Mouse (Mus musculus) left cerebral cortex, adult 18-20 months (tissue): ENCODE measurements around the gene Wwc1. TPM values are rescaled to one million over a fixed set of nuclear protein-coding genes. Genes with fewer than 3 reads are reported as not detected.
"Not testable (repeated sequence)": the region's sequence is repeated elsewhere in the genome, so short reads cannot be mapped to it uniquely, and the experiment has no call there.

Experiments used
- DNase-seq, 2 experiments: peaks; one replicate each; pipeline ENCODE4 v3.0.0; 2021 to 2022; ENCODE audit warnings: low spot score in 2 of 2, mixed read lengths in 1 of 2
- total RNA-seq, 2 experiments: library from RNA; stranded (reverse); gene quantifications; 2 replicates each; pipeline ENCODE4 v1.2.3; 2021

Wwc1 gene
- total RNA-seq, 2 experiments from 2014 or later, result 118 to 119 TPM

DNA sequence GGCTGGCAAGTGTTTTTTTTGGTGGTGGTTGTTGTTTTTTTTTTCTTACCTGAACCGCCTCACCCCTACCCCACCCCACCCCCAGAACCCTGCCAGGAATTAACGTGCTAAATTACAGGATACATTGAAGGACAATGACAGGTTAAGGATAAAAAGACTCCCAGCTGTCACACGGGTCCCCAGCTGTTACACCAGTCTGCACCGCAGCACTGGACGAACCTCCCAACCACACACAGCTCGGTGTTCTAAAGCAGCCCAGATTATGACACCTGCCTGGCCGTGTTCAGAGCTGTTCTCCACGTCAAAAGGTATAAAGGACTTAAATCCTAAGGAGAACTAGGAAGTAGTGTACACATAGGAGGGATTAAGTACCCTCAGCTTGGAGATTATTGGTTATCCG is 88.0 kb downstream of the Wwc1 start:
- no peak for DNase-seq

DNA sequence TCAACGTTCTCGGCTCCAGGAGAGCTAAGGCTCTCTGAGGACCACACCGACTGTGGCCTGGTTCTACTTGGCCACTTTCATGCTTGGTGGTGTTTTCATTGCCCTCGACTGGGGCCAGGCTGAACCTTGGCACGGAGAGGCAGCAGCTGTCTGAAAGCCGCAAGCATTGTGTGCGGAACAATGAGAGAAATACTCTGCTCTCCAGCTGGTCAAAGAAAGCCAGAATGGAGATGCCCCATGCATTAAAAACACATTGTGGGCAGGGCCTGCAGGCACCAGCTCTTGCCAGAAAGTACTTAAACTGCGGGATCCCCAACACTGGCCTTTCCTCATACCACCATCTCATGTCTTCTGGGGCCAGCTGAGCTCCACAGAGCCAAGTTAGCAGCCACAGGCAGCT is 91.5 kb downstream of the Wwc1 start:
- DNase-seq, result no peak

DNA sequence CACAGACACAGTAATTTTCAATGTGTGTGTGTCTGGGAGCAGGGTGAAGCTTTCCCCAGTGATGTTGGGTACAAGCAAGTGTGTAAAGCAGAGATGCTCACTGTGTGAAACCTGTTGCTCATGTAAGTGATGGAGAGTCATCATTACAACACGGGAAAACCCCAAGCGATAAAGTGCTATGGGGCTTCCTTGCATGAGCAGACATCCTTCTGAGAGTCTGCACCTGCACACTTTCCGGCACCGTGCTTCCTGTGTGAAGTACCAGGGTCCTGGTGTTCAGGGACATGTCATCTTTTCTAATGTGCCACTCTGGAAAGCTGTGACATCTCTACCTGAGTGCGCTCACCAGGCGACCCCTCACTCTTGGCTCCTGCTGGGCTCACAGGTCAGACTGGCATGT is 97.5 kb downstream of the Wwc1 start:
- no peak for DNase-seq

DNA sequence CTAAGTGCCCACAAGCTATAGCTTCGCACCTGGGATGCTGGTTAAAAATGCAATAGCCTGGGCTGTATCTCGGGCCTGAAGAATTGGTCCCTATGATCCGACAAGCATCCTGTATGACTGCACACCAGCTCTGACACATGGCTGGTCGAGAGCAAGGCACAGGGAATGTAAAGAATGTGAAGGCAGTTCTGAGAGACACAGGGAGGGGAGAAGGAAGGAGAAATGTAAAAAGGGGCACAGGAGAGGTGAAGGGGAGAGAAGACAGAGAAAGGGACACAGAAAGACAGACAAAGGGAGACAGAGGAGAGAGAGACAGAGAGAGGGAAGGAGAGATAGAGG is 101.8 kb downstream of the Wwc1 start:
- no peak for DNase-seq

DNA sequence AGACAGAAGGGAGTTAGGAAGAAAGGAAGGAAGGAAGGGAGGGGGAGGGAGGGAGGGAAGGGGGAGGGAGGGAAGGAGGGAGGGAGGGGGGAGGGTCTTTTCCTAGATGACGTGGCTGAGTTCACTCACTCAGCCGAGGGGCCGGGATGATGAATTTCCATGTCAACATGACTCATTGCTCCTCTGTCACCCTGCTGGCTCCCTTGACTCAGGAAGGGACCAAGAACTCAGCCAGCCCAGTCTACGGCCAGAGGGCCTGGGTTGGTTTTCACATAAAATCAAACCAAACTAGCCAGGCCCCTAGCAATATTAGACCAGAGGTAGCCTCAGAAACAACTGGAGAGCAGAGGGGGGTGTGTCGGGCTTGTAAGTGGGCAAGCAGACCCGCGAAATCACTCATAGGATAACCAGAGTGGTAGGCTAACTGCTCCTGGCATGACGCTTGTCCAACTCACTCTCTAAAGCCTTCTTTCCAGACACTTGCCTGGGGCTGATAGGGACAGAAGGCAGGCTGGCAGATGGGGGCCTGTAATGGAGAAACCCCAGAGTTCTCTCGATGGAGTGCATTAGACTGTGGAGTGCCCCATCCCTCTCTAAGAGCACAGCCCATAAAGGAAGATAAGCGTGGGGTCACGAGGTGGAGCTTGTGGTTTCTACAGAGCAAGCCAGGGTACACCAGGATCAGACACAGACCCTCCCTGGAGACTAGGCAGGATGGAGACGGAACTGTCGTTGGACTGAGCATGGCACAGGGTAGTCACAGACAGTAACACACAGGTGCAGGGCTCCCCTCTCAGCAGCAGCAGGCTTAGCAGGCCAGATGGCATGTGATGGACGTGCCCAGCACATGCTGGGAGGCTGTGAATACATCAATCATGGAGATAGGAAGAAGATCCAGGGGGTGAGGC is 102.4 kb downstream of the Wwc1 start:
- DNase-seq, result no peak

DNA sequence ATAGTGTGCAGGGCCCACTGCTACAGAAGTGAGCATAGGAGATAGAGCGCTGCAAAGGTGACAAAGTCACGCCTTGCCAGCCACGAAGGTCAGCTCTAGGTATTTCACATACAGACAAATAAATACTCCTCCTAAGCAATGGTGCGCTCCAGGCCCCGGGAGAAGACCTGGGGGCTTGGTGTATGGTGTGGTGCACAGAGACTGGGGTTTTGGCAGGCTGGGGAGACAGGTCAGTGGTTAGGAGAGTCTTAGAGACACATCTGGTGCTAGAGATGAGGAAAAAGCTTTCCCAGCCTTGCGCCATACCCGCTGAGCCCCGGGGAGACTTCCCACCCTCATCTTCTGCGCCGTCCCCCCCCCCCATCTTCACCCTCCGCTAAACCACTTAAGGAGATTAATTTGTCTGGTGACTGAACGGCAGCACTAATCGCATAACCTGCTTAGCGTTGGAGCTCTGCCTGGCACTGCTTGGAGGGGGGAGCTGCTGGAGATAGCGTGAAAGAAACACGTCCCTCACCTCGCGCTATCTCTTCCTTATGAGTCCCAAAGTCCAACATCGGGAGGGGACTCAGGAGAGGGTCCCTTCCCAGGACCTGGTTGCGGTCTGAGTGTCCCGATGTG is 106.6 kb downstream of the Wwc1 start:
- no peak for DNase-seq

DNA sequence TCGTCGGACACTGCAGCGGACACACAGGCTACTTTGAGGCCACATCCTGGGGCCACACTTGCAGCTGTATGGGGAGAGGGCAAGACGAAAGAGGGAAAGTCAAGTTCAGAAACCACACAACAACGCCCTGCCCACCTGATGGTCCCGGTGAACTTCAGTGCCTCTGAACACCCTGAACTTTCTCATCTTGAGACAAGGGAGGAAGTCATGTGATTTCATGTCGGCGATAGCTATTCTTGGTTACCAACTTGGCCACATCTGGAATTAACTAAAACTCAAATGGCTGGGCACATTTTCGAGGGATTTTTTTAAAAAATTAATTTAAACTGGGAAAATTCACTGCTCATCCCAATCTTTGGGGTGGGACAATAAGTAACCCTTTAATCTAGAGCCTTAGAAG is 109.4 kb downstream of the Wwc1 start:
- no peak for DNase-seq

DNA sequence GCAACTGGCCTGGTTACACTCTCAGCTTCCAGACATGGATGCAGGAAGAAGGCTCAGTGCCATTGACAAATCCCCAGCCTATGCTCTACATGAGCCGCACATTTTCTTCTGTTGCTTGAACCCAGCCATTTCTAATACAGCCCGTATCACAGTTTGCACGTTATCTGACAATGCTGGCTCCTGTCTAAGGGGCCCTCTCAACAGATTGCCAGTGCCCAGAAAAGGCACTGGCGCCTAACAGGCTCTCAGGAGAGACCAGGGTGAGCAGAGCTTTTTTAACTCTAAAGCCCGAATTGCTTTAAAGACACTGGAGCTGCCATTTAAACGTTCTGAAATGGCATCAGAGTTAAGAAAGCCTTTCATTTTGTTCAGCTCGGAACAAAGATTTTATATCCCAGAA is 114.2 kb downstream of the Wwc1 start:
- no peak for DNase-seq

DNA sequence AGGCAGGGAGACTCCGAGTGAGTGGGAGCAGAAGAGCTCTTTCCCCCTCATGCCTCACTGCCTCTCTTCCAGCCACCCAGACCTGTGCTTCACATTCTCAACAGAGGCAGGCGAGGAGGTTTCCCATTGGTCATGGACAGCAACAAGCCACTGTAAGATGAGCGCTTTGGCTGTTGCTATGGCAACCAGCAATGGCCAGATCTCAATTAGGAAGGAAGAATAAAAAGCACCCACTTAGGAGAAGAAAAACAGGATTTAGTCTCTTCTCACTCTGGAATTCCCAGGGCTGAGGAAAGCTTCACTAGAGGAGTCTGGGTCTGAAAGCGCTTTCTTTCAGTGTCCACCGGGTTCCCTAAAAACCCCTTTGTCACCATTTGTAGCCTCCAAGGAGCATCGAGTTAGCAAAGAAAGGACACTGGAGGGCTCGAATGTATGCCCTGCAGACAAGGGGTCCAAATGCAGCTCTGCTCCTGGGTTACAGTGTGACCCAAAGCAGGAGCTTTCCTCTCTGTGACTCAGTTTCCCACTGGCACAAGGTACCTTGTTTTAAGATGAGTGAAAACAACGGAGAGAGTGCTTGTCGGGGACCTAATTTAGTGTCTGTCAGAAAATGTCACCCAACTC is 115.2 kb downstream of the Wwc1 start:
- DNase-seq, result peak; percentile 65 to 75

DNA sequence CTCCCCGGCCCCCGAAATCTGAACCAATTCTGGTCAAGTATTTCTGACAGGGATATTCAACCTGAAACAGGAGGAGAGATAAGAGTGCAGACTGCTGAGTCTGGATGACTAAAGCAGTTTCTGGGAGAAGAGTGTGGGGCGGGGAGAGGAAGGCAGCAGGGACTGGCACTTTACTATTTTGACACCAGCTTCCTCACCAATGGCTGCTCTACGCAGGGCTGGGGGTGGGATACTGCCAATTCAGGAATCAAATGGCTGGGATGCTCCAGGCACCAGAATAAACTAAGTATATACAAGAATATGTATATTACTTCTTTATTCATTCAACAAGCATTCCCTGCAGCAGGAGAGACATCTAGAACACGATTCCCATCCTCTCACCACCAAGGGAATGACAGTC is 116.7 kb downstream of the Wwc1 start:
- no peak for DNase-seq

DNA sequence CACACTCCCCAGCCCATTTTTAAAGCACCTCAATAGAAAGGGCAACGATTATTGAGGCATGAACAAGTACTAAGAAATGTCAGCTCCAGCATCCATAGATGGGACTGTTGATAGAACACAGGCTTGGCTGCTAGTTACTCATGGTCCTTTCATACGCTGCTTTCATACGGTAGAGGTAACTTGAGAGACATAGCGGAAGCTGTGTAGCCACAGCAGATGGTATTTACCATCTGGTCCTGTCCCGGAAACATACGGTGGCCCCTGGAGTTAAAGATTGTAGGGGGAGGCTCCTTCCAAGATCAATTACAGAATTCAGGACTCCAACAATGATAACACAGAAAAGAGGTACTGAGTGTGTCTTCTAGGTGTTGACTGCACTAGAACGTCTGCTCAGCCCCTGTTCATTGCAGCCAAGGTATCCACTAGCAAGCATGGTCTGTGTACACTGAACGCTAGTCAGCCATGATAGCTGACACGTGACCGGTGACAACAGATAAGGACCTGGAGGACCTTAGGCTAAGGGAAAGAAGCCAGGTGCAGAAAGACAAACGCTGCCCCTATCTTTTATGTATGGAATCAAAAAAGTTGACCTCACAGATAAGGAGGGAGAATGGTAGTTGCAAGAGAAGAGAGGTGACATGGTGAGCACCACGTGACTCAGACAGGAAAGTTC is 122.8 kb downstream of the Wwc1 start:
- no peak for DNase-seq

DNA sequence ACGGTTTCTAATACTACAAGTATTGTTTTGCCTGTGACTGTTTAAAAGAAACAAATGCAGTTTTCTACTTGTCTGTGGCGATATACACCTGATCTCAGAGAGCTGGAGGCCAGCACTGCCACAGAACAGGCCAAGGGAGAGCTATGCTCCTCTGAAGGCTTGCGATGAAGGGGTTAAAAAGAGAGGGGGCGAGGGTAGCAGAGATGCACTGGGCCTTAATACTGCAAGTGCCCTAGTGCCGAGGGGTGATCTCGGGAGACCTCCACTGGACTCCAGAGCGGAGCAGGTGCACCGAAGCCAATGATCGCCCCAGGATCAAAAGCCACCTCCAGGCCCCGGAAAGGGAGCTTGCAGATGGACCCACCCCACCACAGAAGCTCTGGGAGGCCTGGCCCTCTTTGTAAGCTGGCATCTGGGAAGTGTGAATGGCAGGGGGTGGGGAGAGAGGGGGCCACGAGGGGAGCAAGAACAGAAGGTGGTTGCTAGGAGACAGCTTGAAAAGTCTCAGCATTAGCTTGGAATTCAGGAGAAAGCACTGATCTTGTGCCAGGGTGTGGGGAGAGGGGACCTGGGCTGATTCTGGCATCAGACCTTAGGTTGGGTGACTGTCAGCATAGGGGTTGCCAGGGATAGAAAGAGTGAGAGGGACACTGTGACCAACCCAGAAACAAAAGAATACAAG is 123.8 kb downstream of the Wwc1 start:
- no peak for DNase-seq

DNA sequence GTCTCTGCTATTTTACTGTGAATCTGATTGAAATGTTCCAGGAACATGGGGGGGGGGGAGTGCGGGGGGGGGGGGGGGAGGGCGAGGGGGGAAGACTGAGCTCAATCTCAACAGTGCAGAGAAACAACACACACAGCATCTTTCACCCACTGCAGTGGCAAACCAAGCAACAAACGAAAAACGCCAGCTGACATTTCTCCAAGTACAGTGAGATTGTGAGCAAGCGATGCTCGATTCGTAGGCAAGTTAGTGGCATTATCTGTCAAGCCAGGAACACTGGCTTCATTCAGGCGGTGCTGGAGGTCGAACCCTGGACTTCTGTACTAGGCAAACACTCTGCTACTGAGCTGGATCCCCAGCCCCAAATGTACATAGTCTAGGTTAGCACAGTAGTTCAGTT is 124.8 kb downstream of the Wwc1 start:
- no peak for DNase-seq

DNA sequence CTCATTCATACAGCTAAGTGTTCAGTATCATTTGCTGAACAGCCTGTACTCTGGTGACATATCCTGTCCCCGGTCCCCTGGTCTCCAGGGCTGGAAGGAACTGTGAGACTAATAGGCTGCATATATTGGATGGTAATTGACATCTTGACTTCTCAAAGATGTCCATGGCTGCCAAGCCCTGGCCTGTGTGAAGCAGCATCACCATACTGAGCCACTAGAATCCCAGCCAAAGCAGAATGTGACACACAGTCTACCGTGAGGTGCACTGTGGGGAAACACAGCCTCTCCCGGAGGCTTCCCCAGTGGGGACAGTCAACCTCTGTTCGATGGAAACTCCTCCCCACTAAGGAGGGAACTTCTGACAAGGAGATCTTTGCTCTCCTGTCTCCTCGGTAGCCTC is 125.4 kb downstream of the Wwc1 start:
- DNase-seq, result no peak

DNA sequence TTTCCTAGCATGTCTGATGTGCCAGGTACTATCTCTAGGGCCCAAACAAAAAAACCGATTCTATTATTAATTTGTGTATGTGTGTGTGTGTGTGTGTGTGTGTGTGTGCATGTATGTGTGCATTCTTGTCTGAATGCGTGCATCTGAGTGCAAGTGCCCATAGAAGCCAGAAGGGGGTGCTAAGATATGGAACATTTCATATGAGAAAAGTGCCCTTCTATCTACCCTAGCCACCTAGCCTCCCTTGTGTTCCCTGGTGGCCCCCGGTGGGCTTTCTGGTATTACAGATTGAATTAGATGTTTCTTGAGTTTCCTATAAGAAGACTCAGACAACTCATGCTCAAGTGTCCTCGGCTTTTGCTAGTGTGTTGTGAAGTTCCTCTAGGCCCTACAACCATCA is 126.7 kb downstream of the Wwc1 start:
- DNase-seq, result no peak

DNA sequence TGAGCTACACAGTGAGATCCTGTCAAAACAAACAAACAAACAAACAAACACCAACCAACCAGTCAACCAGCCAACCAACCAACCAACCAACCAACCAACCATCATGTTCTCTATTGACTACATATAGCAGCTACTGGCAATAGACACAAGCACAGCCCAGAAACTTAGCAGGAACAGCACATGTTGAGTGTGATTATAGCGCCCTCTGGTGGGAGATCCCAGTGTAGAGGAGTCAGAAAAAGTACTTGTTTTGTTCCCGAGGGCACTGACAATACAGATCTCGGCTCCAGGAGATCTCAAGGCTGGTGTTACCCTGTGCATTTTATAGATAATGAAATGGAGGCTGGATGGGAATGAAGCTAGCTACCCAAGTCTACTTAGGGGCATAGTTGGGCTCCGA is 127.6 kb downstream of the Wwc1 start:
- peak in 1 of 2 experiments; percentile 33 for DNase-seq

DNA sequence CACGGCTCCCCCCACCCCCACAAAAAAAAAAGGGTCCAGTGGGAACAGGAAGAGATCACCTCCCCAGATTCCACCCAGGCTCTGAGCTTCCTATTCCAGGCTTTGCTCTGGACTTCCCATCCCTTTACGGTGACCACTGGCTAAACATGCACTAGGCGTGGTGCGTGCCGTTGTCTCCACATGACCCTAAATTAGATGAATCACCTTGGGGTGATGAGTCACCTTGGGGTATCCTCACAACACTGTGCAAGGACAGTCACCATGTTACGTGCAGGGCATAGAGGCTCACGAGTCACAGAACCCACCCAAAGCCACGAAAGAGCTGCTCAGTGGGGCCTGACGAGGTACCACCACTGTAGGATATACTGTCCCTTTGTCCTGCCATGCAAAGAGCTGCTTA is 136.0 kb downstream of the Wwc1 start:
- no peak for DNase-seq

DNA sequence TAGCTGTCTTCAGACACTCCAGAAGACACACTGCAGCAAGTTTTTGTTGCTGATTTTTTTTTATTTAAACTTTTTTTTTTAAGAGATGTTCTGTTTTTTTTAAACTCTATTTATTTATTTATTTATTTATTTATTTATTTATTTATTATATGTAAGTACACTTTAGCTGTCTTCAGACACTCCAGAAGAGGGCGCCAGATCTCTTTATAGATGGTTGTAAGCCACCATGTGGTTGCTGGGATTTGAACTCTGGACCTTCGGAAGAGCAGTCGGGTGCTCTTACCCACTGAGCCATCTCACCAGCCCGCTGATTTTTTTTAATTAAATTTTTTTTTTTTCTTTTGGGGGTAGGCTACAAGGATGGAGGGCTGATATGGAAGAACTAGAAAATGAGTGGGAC is 137.8 kb downstream of the Wwc1 start:
- DNase-seq, result not testable (repeated sequence)

DNA sequence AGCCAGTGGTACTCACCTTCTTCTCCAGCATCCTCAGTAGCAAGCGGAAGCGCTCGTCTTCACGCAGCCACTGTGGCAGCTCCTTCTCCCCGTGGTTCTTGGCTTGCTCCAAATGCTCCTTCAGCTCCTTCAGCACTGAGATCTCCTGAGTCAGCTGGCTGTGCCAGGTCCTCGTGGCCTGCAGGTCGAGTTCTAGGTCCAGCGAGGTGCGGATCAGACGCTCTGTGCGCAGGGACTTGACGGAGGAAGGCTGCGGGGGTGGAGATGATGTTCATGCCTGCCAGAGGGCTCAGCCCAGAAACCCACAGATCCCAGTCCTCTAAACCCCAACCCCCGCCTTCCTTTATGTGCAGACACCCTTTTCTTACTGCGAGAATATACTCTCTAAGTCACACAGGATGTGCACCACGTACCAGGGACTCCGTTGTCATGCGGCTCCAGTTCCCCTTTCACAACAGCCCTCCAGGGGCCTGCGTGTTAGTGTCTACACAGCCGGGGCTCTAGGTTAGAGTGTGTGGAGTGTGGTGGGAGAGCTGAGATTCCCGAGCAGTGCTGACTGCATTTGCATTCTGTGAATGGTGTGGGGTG is 138.5 kb downstream of the Wwc1 start:
- DNase-seq, result no peak

DNA sequence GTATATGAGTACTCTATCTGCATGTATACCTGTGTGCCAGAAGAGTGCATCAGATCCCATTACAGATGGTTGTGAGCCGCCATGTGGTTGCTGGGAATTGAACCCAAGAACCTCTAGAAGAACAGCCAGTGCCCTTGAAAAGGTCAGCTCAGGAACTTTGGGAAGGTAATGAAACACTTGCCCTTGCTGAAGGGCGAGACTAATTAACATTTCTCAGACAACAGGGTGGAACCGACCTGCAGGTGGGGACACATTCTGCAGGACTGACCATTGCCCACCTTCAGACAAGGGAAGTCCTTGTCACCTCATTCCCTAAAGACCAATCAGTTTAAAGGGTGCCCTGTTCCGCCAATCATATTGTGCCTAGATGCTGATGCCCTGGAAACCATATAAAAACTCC is 139.5 kb downstream of the Wwc1 start:
- not testable (repeated sequence) for DNase-seq

DNA sequence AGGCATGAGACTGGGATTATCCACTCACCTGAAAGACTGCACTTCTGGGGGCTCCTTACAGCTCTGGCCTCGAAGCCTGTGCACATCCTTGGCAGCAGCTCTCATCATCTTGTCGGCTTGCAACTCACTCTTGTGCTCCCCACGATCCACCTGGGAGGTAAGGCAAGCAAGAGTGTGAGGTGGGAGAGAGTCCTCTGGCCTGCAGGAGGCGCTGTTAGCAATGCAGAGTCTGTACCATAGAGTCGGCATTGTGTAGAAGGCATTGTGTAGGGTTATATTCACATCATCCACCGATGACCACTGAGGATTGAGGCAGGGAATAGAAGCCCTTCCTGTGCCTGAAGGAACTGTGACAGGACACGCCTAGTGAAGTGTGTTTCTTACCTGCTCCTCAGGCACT is 140.0 kb downstream of the Wwc1 start:
- DNase-seq, result no peak
